Mouse (Mus musculus) kidney, adult 2 months (tissue): ENCODE measurements around the gene Kcna7. TPM values are rescaled to one million over a fixed set of nuclear protein-coding genes. Genes with fewer than 3 reads are reported as not detected.

Source experiments
- DNase-seq: peaks from one replicate; pipeline ENCODE4 v3.0.0; 2021
- H3K27ac ChIP-seq: fragments of 200-500 bp; 2 replicates; pipeline ENCODE4 v1.5.1; 2012; ENCODE audit warnings: low read depth, low read length, control low read depth, inconsistent platforms; ENCODE audit not compliant: insufficient read depth
- H3K27me3 ChIP-seq: fragments of 200-500 bp; replicated peaks from 2 replicates; pipeline ENCODE4 v1.6.1; 2012; ENCODE audit warnings: mild to moderate bottlenecking, moderate library complexity, low read length, inconsistent platforms; ENCODE audit not compliant: control insufficient read depth, insufficient read depth
- H3K36me3 ChIP-seq: fragments of 200-500 bp; 2 replicates; pipeline ENCODE4 v1.6.1; 2012; ENCODE audit warnings: mild to moderate bottlenecking, moderate library complexity, low read length, inconsistent platforms; ENCODE audit not compliant: control insufficient read depth, insufficient read depth
- H3K4me1 ChIP-seq: fragments of 200-500 bp; 2 replicates; pipeline ENCODE4 v1.6.1; 2011; ENCODE audit warnings: low read length; ENCODE audit not compliant: control insufficient read depth, insufficient read depth
- H3K4me3 ChIP-seq: fragments of 200-500 bp; 2 replicates; pipeline ENCODE4 v1.5.1; 2011; ENCODE audit warnings: mild to moderate bottlenecking, low read depth, low read length, control low read depth; ENCODE audit not compliant: insufficient read depth
- CTCF ChIP-seq: fragments of 200-500 bp; conservative IDR thresholded peaks from 2 replicates; pipeline ENCODE4 v1.5.1; 2011; ENCODE audit warnings: low read depth, mild to moderate bottlenecking, control low read depth, low read length, moderate library complexity, mixed read lengths; ENCODE audit not compliant: insufficient read depth, insufficient read length
- POLR2A ChIP-seq: fragments of 200-500 bp; IDR thresholded peaks from one replicate; pipeline ENCODE4 v1.6.1; 2011; ENCODE audit warnings: low read depth, low read length, control low read depth
- WGBS: fragments of 180-500 bp; shearing (Covaris S2); methylation state at CpG from one replicate; pipeline ENCODE4 v1.1.7; 2018; 5-methylcytosine and 5-hydroxymethylcytosine counted together
- polyA plus RNA-seq: library from polyadenylated mRNA; depleted of rRNA; stranded (reverse); fragments of >200 nt; gene quantifications from 2 replicates; pipeline ENCODE4 v1.2.3, GENCODE M21; 2012

Kcna7 gene
- polyA plus RNA-seq, 1 experiment = 0.91 TPM

DNA sequence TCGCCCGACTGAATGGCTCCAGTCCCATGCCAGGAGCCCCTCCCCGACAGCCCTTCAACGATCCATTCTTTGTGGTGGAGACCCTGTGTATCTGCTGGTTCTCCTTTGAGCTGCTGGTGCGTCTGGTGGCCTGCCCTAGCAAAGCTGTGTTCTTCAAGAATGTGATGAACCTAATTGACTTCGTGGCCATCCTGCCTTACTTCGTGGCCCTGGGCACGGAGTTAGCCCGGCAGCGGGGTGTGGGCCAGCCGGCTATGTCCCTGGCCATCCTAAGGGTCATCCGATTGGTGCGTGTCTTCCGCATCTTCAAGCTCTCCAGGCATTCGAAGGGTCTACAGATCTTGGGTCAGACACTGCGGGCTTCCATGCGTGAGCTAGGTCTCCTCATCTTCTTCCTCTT is 3.5 kb downstream of the Kcna7 start:
- Histone ChIP-seq H3K4me1 (no peaks in the 10 kb centered on the region; the same call in 1 of the 2 replicates), H3K36me3 (no peaks in the 10 kb centered on the region), H3K27ac (no peak overlapping the region), H3K4me3 (no peak overlapping the region), H3K27me3 (no peaks in the 10 kb centered on the region)
- 90% methylated on average over 17 of the region's 17 CpGs for WGBS
- no peak for DNase-seq
- TF ChIP-seq CTCF (no peak), POLR2A (no peak)

- Histone ChIP-seq H3K27ac (no peak overlapping the region), H3K27me3 (no peaks in the 10 kb centered on the region)
- no peak for TF ChIP-seq POLR2A
- TF ChIP-seq CTCF = no peak
Measured at GRCm38 (mm10) chr7:45409497-45410163, 4.2 kb downstream of the Kcna7 start.

GRCm38 (mm10) chr7:45412421-45412820 is 7.0 kb downstream of the Kcna7 start:
- no peaks in the 10 kb centered on the region for H3K36me3 ChIP-seq
- H3K4me1 ChIP-seq = no peaks in the 10 kb centered on the region; the same call in 1 of the 2 replicates
- DNase-seq = no peak
- no peak overlapping the region for H3K4me3 ChIP-seq
- no peak for TF ChIP-seq CTCF
- no peak for TF ChIP-seq POLR2A
- no peak overlapping the region for H3K27ac ChIP-seq
- 78% methylated on average over 2 of the region's 2 CpGs for WGBS
- H3K27me3 ChIP-seq = no peaks in the 10 kb centered on the region

More at GRCm38 (mm10) chr7:45409497-45410163, 4.2 kb downstream of the Kcna7 start:
- WGBS = 85% methylated on average over 8 of the region's 8 CpGs
- Histone ChIP-seq H3K4me1 (no peaks in the 10 kb centered on the region; the same call in 1 of the 2 replicates), H3K4me3 (no peak overlapping the region), H3K36me3 (no peaks in the 10 kb centered on the region)
- no peak for DNase-seq

DNA sequence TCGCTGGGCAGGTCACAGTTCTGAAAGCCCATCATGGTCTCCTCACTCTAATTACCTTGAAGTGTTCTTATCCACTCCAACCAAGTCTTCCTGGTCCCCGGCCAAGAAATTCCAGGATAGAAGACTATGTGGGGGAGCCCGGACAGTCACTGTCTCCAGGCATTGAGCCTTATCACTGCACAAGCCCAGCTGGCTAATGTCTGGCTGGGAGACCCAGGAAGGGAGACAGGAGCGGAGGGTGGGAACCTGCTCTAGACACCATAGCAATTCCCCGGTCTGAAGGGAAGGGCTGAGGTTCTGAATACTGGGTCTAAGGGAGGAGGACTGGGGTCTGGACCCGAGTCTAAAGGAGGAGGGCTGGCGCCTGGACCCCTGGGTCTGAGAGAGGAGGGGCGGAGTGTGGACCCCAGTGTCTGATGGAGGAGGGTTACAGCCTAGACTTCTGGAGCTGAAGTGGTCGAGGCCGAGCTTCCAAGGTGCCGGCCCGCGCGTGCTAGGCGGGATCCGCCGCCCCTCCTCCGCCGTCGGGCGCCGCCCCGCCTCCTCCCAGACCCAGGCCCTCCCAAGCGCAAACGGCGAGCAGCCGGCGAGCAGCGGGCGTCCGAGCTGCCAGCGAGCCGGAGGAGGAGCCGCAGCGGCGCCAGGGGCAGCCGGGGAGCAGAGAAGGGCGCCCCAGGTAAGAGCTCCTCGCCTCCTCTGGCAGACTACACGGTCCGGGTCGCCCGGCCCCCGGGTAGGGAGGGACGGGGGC is 7.8 kb downstream of the Kcna7 start, which contains the start of gene Ntf5:
TSS of gene Ntf5 (plus strand) at position 583 of the 751 bp plus-strand sequence.
- no peak within 1 kb of the TSS for H3K27ac ChIP-seq
- 4% methylated on average over 45 of the region's 45 CpGs for WGBS
- no peaks in the 10 kb centered on the region; the same call in 1 of the 2 replicates for H3K4me1 ChIP-seq
- peak; percentile 27 for DNase-seq
- H3K4me3 ChIP-seq = peak within 1 kb of the TSS; percentile 38
- no peaks in the 10 kb centered on the region for H3K27me3 ChIP-seq
- no peak for TF ChIP-seq POLR2A
- no peak for TF ChIP-seq CTCF
- H3K36me3 ChIP-seq = no peaks in the 10 kb centered on the region

DNA sequence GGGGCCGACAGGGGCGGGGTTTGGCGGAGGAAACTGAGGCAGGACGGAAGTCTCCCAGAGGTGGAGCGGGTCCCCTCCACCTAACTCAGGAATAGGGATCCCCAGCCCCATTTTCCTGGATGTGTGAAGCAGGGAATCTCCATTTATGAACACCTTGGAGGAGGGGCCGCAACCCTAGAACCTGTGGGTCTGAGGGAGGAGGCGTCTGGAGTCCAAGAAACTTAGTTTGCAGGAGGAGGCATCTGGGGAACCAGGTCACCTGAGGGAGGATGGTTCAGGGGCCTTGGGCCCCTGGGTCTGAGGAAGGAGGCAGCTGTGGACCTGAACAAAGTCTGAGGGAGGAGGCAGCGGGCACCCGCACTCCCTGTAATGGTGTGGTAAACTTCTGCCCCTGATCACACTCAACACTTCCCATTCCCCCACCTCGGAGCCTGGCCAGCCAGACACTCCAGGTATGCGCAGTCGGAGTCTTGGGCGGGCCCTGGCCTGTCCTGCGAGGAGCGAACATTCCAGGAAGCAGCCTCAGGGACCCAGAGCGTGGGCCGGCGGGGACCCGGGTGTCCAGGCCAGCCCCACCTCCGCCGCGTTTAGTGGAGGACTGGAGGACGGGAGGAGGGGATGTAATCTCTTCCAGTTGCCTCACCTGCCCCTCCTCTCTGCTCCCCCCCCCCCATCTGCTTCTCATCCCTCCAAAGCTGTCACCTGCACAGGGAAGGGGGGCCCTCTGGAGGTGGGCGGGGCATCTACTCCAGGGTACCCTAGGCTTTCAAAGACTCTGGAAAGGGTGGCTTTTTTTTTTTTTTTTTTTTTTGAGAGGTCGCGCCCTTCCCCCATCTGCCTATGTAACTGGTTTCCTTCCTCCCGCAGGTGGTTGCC is 8.6 kb downstream of the Kcna7 start:
- no peaks in the 10 kb centered on the region; the same call in 1 of the 2 replicates for H3K4me1 ChIP-seq
- H3K36me3 ChIP-seq = no peaks in the 10 kb centered on the region
- no peak overlapping the region for H3K27ac ChIP-seq
- no peak for TF ChIP-seq POLR2A
- no peak for TF ChIP-seq CTCF
- H3K27me3 ChIP-seq = no peaks in the 10 kb centered on the region
- no peak for DNase-seq
- H3K4me3 ChIP-seq = peak overlapping the region; percentile 38
- 3% methylated on average over 27 of the region's 27 CpGs for WGBS

DNA sequence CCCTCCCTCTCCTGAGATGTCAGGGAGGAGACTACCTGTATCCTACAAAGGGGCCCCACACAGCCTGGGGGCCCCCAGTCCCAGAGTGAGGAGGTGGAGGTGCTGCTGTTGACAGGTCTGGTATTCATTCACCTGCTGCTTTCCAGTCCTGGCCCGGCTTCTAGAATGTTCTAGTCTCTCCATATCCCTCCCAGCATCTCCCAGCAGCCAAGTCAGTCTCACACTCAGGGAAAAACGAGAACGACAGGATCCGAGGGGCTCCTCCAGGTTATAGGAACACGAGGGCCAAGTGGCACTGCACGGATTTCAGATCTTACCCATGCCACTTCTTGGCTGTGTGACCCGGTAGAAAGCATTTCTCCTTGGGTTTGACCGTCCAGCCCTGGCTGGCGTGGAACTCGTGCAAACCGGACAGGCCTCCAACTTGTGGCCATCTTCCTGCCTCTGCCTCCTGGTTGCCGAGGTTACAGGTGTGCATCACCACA is 9.3 kb downstream of the Kcna7 start:
- no peak overlapping the region for H3K4me3 ChIP-seq
- H3K27me3 ChIP-seq = no peaks in the 10 kb centered on the region
- no peak overlapping the region for H3K27ac ChIP-seq
- WGBS = 47% methylated on average over 12 of the region's 12 CpGs
- no peak for TF ChIP-seq CTCF
- TF ChIP-seq POLR2A = no peak
- H3K4me1 ChIP-seq = no peaks in the 10 kb centered on the region; the same call in 1 of the 2 replicates
- DNase-seq = no peak
- H3K36me3 ChIP-seq = no peaks in the 10 kb centered on the region
